Mouse (Mus musculus): ENCODE measurements at regions not wholly inside any gene's neighbourhood (a gene's known extent, or its start where the extent isn't known, plus 50 kb on each side); places are given as distances from the start of the nearest gene placed in this dataset.

- Histone ChIP-seq H3K27ac (ENCODE audit: insufficient read depth, low read depth, low read length) (no peak overlapping the region), H3K4me1 (ENCODE audit: control insufficient read depth, insufficient read depth, low read length) (no peaks in the 10 kb centered on the region), H3K4me3 (ENCODE audit: insufficient read depth, low read length) (no peak overlapping the region)
- TF ChIP-seq CTCF (IDR thresholded peaks at IDR 0.05; ENCODE audit: low read depth, low read length) (no peak), POLR2A (IDR thresholded peaks at IDR 0.05; ENCODE audit: borderline replicate concordance, low read depth, low read length) (no peak)
These were observed 162.7 kb downstream of the Nsun3 start for GRCm38 (mm10) chr16:62623938-62624337.

- H3K27ac ChIP-seq (ENCODE audit: insufficient read depth, low read depth, low read length): no peak overlapping the region
- H3K4me1 ChIP-seq (ENCODE audit: control insufficient read depth, insufficient read depth, low read length): peaks cover 19% of the 10 kb centered on the region
- no peak overlapping the region for H3K4me3 ChIP-seq (ENCODE audit: insufficient read depth, low read length)
- TF ChIP-seq CTCF (IDR thresholded peaks at IDR 0.05; ENCODE audit: low read depth, low read length): no peak
- no peak for TF ChIP-seq POLR2A (IDR thresholded peaks at IDR 0.05; ENCODE audit: borderline replicate concordance, low read depth, low read length)
These were observed 175.7 kb downstream of the Nsun3 start for GRCm38 (mm10) chr16:62610873-62611272.

- H3K4me1 ChIP-seq (ENCODE audit: control insufficient read depth, insufficient read depth, low read length): peaks cover 9% of the 10 kb centered on the region
- no peak for TF ChIP-seq POLR2A (IDR thresholded peaks at IDR 0.05; ENCODE audit: borderline replicate concordance, low read depth, low read length)
- TF ChIP-seq CTCF (IDR thresholded peaks at IDR 0.05; ENCODE audit: low read depth, low read length): no peak
- no peak overlapping the region for H3K4me3 ChIP-seq (ENCODE audit: insufficient read depth, low read length)
- H3K27ac ChIP-seq (ENCODE audit: insufficient read depth, low read depth, low read length): no peak overlapping the region
These were observed 178.0 kb downstream of the Nsun3 start for GRCm38 (mm10) chr16:62608617-62609016.

- no peak for TF ChIP-seq POLR2A (IDR thresholded peaks at IDR 0.05; ENCODE audit: borderline replicate concordance, low read depth, low read length)
- no peak for TF ChIP-seq CTCF (IDR thresholded peaks at IDR 0.05; ENCODE audit: low read depth, low read length)
- no peak overlapping the region for H3K4me3 ChIP-seq (ENCODE audit: insufficient read depth, low read length)
- no peak overlapping the region for H3K27ac ChIP-seq (ENCODE audit: insufficient read depth, low read depth, low read length)
- peaks cover 3% of the 10 kb centered on the region; the same call in 1 of the 2 replicates for H3K4me1 ChIP-seq (ENCODE audit: control insufficient read depth, insufficient read depth, low read length)
These were observed 180.7 kb downstream of the Nsun3 start for GRCm38 (mm10) chr16:62605920-62606319.

GRCm38 (mm10) chr16:62562051-62562450, 224.6 kb downstream of the Nsun3 start:
- H3K4me1 ChIP-seq (ENCODE audit: control insufficient read depth, insufficient read depth, low read length): no peaks in the 10 kb centered on the region
- TF ChIP-seq CTCF (IDR thresholded peaks at IDR 0.05; ENCODE audit: low read depth, low read length) (no peak), POLR2A (IDR thresholded peaks at IDR 0.05; ENCODE audit: borderline replicate concordance, low read depth, low read length) (no peak)
- no peak overlapping the region for H3K27ac ChIP-seq (ENCODE audit: insufficient read depth, low read depth, low read length)
- H3K4me3 ChIP-seq (ENCODE audit: insufficient read depth, low read length): no peak overlapping the region

- Histone ChIP-seq H3K4me3 (ENCODE audit: insufficient read depth, low read length) (no peak overlapping the region), H3K27ac (ENCODE audit: insufficient read depth, low read depth, low read length) (no peak overlapping the region), H3K4me1 (ENCODE audit: control insufficient read depth, insufficient read depth, low read length) (no peaks in the 10 kb centered on the region)
- TF ChIP-seq CTCF (IDR thresholded peaks at IDR 0.05; ENCODE audit: low read depth, low read length) (no peak), POLR2A (IDR thresholded peaks at IDR 0.05; ENCODE audit: borderline replicate concordance, low read depth, low read length) (no peak)
These were observed 243.5 kb downstream of the Nsun3 start for GRCm38 (mm10) chr16:62543156-62543555.

GRCm38 (mm10) chr16:62537730-62538479, 248.7 kb downstream of the Nsun3 start:
- TF ChIP-seq CTCF (IDR thresholded peaks at IDR 0.05; ENCODE audit: low read depth, low read length) (no peak), POLR2A (IDR thresholded peaks at IDR 0.05; ENCODE audit: borderline replicate concordance, low read depth, low read length) (no peak)
- Histone ChIP-seq H3K4me3 (ENCODE audit: insufficient read depth, low read length) (no peak overlapping the region), H3K27ac (ENCODE audit: insufficient read depth, low read depth, low read length) (no peak overlapping the region), H3K4me1 (ENCODE audit: control insufficient read depth, insufficient read depth, low read length) (no peaks in the 10 kb centered on the region)

- H3K27ac ChIP-seq (ENCODE audit: insufficient read depth, low read depth, low read length): no peak overlapping the region
- no peaks in the 10 kb centered on the region for H3K4me1 ChIP-seq (ENCODE audit: control insufficient read depth, insufficient read depth, low read length)
- no peak for TF ChIP-seq POLR2A (IDR thresholded peaks at IDR 0.05; ENCODE audit: borderline replicate concordance, low read depth, low read length)
- TF ChIP-seq CTCF (IDR thresholded peaks at IDR 0.05; ENCODE audit: low read depth, low read length): no peak
- no peak overlapping the region for H3K4me3 ChIP-seq (ENCODE audit: insufficient read depth, low read length)
These were observed 277.3 kb downstream of the Nsun3 start for GRCm38 (mm10) chr16:62509321-62509720.

GRCm38 (mm10) chr16:62506725-62507482, 279.7 kb downstream of the Nsun3 start:
- TF ChIP-seq CTCF (IDR thresholded peaks at IDR 0.05; ENCODE audit: low read depth, low read length): no peak
- no peak for TF ChIP-seq POLR2A (IDR thresholded peaks at IDR 0.05; ENCODE audit: borderline replicate concordance, low read depth, low read length)
- no peaks in the 10 kb centered on the region for H3K4me1 ChIP-seq (ENCODE audit: control insufficient read depth, insufficient read depth, low read length)
- no peak overlapping the region for H3K27ac ChIP-seq (ENCODE audit: insufficient read depth, low read depth, low read length)
- no peak overlapping the region for H3K4me3 ChIP-seq (ENCODE audit: insufficient read depth, low read length)

- no peak for TF ChIP-seq POLR2A (IDR thresholded peaks at IDR 0.05; ENCODE audit: borderline replicate concordance, low read depth, low read length)
- no peak for TF ChIP-seq CTCF (IDR thresholded peaks at IDR 0.05; ENCODE audit: low read depth, low read length)
- no peaks in the 10 kb centered on the region for H3K4me1 ChIP-seq (ENCODE audit: control insufficient read depth, insufficient read depth, low read length)
- H3K27ac ChIP-seq (ENCODE audit: insufficient read depth, low read depth, low read length): no peak overlapping the region
- no peak overlapping the region for H3K4me3 ChIP-seq (ENCODE audit: insufficient read depth, low read length)
These were observed 285.7 kb downstream of the Nsun3 start for GRCm38 (mm10) chr16:62500870-62501269.
